Mouse (Mus musculus) G1E (cell line): ENCODE data around the gene Pald1.

ENCODE experiments used
- GATA1 ChIP-seq: IDR thresholded peaks from 2 replicates; pipeline ENCODE4 v1.6.1; 2012; ENCODE audit warnings: borderline replicate concordance, low read length, inconsistent platforms, mixed read lengths
- TAL1 ChIP-seq: conservative IDR thresholded peaks from 2 replicates; pipeline ENCODE4 v1.6.1; 2012; ENCODE audit warnings: low read depth, low read length, inconsistent platforms, mixed read lengths

GRCm38 (mm10) chr10:61327545-61327944 is 55.8 kb downstream of the Pald1 start:
- no peak for TF ChIP-seq TAL1
- TF ChIP-seq GATA1: no peak
